Mouse (Mus musculus) ES-E14 (cell line): ENCODE results near the gene Ndc1.

Experiments
- CHD2 ChIP-seq: IDR thresholded peaks from 2 replicates; pipeline ENCODE4 v1.6.1; 2014; ENCODE audit warnings: mild to moderate bottlenecking, low read depth, low read length, inconsistent platforms
- MAFK ChIP-seq: IDR thresholded peaks from 2 replicates; pipeline ENCODE4 v1.6.1; 2014; ENCODE audit warnings: mild to moderate bottlenecking, low read depth, low read length, inconsistent platforms; ENCODE audit not compliant: insufficient read depth

- TF ChIP-seq MAFK = no peak
- no peak for TF ChIP-seq CHD2
Observed at GRCm38 (mm10) chr4:107436476-107436875, 68.9 kb downstream of the Ndc1 start.
